Mouse (Mus musculus): ENCODE measurements around the gene Stk19.
"Not testable (repeated sequence)": the region's sequence is repeated elsewhere in the genome, so short reads cannot be mapped to it uniquely, and the experiment has no call there.

DNA sequence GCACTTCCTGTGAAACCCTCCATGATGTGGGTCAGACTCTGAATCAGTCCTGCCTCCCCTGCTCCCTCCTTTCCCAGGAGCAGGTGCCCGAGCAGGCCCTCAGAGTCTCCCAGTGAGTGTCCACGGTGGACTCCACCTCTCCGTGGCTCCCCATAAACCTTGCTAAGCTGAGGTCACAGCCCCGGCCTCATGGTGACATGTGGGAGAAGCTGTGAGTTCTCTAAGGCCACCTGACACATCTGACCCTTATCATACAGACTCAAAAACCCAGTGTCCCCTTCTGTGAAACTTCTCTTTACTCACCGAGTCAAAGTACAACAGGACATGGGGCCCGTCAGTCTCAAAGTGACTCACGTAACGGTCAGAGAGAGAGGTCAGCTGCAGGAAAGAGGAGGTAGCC, 25.9 kb downstream of the Stk19 start:
- TF ChIP-seq CTCF, EP300 (IDR thresholded peaks at IDR 0.05; ENCODE audit: low read depth): not testable (repeated sequence)

Measured in liver, embryonic 14.5 days (tissue).